Mouse (Mus musculus) embryonic facial prominence, embryonic 13.5 days (tissue): Measurements from ENCODE around the gene Lrrc8b. TPM values are rescaled to one million over a fixed set of nuclear protein-coding genes. Genes with fewer than 3 reads are reported as not detected.

Source experiments
- ATAC-seq: fragments of 200-750 bp; cut with Nextera tagmentation; 2 replicates; pipeline ENCODE4 v1.8.0; 2017; ENCODE audit warnings: low read depth; ENCODE audit not compliant: insufficient number of reproducible peaks, insufficient read depth, low FRiP score, low TSS enrichment
- H3K27ac ChIP-seq: fragments of 300-500 bp; sonication (generic); 2 replicates; pipeline ENCODE4 v1.5.1; 2015; ENCODE audit warnings: moderate library complexity, mild to moderate bottlenecking, inconsistent platforms
- H3K27me3 ChIP-seq: fragments of 300-500 bp; sonication (generic); 2 replicates; pipeline ENCODE4 v1.6.1; 2015; ENCODE audit warnings: mild to moderate bottlenecking, inconsistent platforms
- H3K36me3 ChIP-seq: fragments of 300-500 bp; sonication (generic); 2 replicates; pipeline ENCODE4 v1.6.1; 2015; ENCODE audit warnings: mild to moderate bottlenecking, inconsistent platforms
- H3K4me1 ChIP-seq: fragments of 300-500 bp; sonication (generic); 2 replicates; pipeline ENCODE4 v1.6.1; 2015; ENCODE audit warnings: inconsistent platforms
- H3K4me2 ChIP-seq: fragments of 300-500 bp; sonication (generic); 2 replicates; pipeline ENCODE4 v1.6.1; 2015; ENCODE audit warnings: moderate library complexity, mild to moderate bottlenecking, inconsistent platforms
- H3K4me3 ChIP-seq: fragments of 300-500 bp; sonication (generic); 2 replicates; pipeline ENCODE4 v1.5.1; 2015; ENCODE audit warnings: mild to moderate bottlenecking, inconsistent platforms
- H3K9ac ChIP-seq: fragments of 300-500 bp; sonication (generic); 2 replicates; pipeline ENCODE4 v1.6.1; 2015; ENCODE audit warnings: mild to moderate bottlenecking, inconsistent platforms
- H3K9me3 ChIP-seq: fragments of 300-500 bp; sonication (generic); 2 replicates; pipeline ENCODE4 v1.6.1; 2016; ENCODE audit warnings: inconsistent platforms
- WGBS: fragments of 180-500 bp; shearing (Covaris S2); methylation state at CpG from one replicate; pipeline ENCODE4 v1.1.7; 2015; ENCODE audit warnings: mixed read lengths; 5-methylcytosine and 5-hydroxymethylcytosine counted together
- polyA plus RNA-seq: library from polyadenylated mRNA; unstranded; fragments of >200 nt; fragmentation: Nextera tagmentation; extraction: Ambion mirVana; gene quantifications from 2 replicates; pipeline ENCODE4 v1.2.1, GENCODE M21; 2015

The Lrrc8b gene
- 6.1 and 7.6 TPM in 2 replicates for polyA plus RNA-seq

DNA sequence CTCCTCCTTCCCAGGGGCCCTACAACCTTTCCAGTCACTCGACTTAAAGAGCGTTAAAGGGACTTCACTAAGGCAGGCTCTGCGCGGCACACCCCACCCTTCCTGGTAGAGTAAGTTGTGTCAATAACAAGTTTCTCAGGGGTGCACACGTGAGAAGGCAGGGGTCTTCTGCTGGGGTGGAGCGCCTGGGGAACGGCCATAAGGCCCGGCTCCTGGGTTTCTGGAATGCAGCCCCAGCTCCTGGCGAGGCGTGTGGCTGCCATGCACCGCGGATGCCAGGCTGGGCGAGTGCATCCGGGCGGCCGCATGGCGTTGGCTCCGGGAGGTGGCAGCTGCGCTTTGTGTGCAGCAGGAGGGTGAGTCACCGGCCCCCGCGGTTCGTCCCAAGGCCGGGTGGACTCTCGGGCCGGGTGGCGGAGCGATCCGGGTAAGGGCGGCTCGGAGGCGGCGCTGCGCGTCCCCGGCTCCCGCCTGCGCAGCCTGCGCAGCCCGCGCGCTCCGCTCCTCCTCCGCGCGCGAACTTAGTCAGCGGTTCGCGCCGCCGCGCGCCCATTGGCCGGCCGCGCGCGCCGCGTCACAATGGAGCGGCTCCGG, at the start of gene Lrrc8b:
Gene Lrrc8b (plus strand): TSS at position 578 of the 594 bp plus-strand sequence.
- Histone ChIP-seq H3K36me3 (no peaks in the 10 kb centered on the region; the same call in 1 of the 2 replicates), H3K4me1 (peaks cover 26% of the 10 kb centered on the region), H3K9me3 (no peaks in the 10 kb centered on the region), H3K9ac (peak within 1 kb of the TSS; percentile 89), H3K4me2 (peak within 1 kb of the TSS; percentile 99), H3K27ac (peak within 1 kb of the TSS; percentile 81), H3K4me3 (peak within 1 kb of the TSS; percentile 80), H3K27me3 (no peaks in the 10 kb centered on the region)
- ATAC-seq: peak; percentile 91
- under 1% methylated on average over 41 of the region's 63 CpGs for WGBS

DNA sequence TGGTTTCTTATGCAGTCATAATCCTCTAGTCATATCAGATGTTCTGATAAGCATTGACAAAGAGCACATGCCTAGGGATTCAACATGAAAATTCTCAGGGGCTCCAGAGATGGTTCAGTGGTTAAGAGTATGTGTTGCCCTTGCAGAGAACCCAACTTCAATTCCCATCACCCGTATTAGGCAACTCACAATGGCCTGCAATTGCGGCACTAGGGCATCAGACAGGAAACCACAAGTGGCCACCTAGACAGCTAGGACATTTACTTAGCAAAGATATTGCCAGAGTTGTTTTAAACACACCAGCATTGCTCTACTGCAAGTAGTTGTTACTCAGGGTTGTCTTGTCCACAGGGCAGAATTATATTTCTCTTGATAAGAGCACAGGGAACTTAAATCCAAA, 34.1 kb upstream of the Lrrc8b start:
- no peak overlapping the region for H3K9ac ChIP-seq
- WGBS: 91% methylated on average over 2 of the region's 2 CpGs
- ATAC-seq: no peak

DNA sequence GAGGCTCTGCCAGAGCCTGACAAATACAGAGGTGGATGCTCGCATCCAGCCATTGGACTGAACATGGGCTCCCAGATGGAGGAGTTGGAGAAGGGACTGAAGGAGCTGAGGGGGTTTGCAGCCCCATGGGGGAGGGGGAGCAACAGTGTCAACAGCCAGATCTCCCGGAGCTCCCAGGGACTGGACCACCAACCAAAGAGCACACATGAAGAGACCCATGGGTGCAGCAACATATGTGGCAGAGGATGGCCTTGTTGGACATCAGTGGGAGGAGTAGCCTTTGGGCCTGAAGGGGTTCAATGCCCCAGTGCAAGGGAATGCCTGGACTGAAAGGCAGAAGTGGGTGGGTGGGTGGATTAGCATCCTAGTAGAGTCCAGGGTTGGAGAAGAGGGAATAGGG, 25.2 kb upstream of the Lrrc8b start:
- no peak for ATAC-seq
- H3K9ac ChIP-seq: no peak overlapping the region
- no peaks in the 10 kb centered on the region for H3K4me1 ChIP-seq
- H3K27ac ChIP-seq: no peak overlapping the region
- H3K36me3 ChIP-seq: no peaks in the 10 kb centered on the region
- no peak overlapping the region for H3K4me2 ChIP-seq
- H3K9me3 ChIP-seq: no peaks in the 10 kb centered on the region; the same call in 1 of the 2 replicates
- 96% methylated on average over 2 of the region's 2 CpGs for WGBS
- H3K4me3 ChIP-seq: no peak overlapping the region
- no peaks in the 10 kb centered on the region for H3K27me3 ChIP-seq

More for the DNA sequence above, 34.1 kb upstream of the Lrrc8b start:
- Histone ChIP-seq H3K4me3 (no peak overlapping the region), H3K27ac (no peak overlapping the region), H3K4me2 (no peak overlapping the region), H3K36me3 (no peaks in the 10 kb centered on the region), H3K9me3 (no peaks in the 10 kb centered on the region), H3K4me1 (no peaks in the 10 kb centered on the region), H3K27me3 (no peaks in the 10 kb centered on the region)

DNA sequence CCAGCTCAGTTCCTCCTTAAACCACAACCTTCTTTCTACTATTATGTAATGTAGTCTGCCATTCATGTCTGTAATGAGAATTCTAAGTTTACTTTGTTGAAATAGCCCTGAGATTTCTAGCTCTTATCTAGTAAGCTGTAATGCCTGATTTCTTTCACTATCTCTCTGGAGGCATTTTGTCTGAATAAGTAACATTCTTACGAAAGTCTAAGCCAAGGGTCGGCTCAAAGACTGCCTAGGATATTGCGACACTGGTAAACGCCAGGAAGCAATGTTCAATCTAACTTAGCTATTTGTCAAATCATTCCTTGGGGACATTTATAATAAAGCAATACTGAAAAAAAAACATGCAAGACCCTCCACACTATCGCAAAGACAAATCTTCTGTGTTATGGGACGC, 21.8 kb upstream of the Lrrc8b start:
- Histone ChIP-seq H3K27me3 (no peaks in the 10 kb centered on the region), H3K9me3 (no peaks in the 10 kb centered on the region; the same call in 1 of the 2 replicates), H3K4me3 (no peak overlapping the region), H3K27ac (no peak overlapping the region), H3K4me2 (no peak overlapping the region), H3K4me1 (no peaks in the 10 kb centered on the region), H3K36me3 (no peaks in the 10 kb centered on the region), H3K9ac (no peak overlapping the region)
- no peak for ATAC-seq
- WGBS: 95% methylated on average over 6 of the region's 6 CpGs

DNA sequence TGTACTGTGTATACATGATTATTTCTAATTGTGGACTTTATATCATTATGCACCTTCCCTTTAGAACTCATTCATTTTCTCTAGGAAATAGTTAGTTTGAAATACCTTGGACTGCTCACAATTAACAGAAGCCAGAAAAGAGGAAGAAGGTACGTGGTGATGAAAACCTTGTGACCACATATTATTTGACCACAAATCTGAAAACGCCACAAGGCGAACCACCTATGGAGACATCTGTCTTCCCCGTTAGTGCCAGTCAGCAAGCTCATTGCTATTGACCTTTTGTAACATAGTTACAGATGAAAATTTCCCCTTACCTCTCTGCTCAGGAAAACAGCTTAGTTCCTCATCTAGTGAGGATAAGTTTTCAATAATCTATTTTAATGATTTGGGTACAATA, 20.4 kb upstream of the Lrrc8b start:
- Histone ChIP-seq H3K4me1 (no peaks in the 10 kb centered on the region), H3K4me2 (no peak overlapping the region), H3K27me3 (no peaks in the 10 kb centered on the region), H3K9me3 (no peaks in the 10 kb centered on the region; the same call in 1 of the 2 replicates), H3K27ac (no peak overlapping the region), H3K4me3 (no peak overlapping the region), H3K36me3 (no peaks in the 10 kb centered on the region), H3K9ac (no peak overlapping the region)
- no peak for ATAC-seq
- WGBS: 83% methylated on average over 4 of the region's 4 CpGs

DNA sequence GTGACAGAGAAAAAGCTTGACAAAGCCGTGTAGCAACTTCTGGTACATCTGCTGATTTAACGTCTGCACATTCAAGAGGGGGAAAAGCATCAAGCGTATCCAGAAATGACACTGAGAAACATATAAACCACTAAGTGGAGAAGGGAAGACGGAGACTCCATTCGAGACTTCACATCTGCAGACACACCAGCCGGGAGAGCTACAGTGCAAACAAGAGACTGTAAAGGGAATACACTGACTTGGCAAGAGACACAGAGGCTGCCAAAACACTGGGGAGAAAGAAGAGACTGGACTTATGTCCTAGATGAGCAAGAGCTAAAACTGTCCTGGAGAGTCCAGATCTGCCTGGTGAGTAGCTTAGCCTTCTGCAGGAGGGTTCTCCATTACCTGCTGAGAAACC, 16.6 kb upstream of the Lrrc8b start:
- H3K4me3 ChIP-seq: no peak overlapping the region
- peaks cover 4% of the 10 kb centered on the region; the same call in 1 of the 2 replicates for H3K4me1 ChIP-seq
- no peaks in the 10 kb centered on the region for H3K27me3 ChIP-seq
- no peak overlapping the region for H3K4me2 ChIP-seq
- H3K9me3 ChIP-seq: no peaks in the 10 kb centered on the region
- 81% methylated on average over 6 of the region's 6 CpGs for WGBS
- ATAC-seq: no peak
- no peaks in the 10 kb centered on the region for H3K36me3 ChIP-seq
- H3K9ac ChIP-seq: no peak overlapping the region
- H3K27ac ChIP-seq: no peak overlapping the region

DNA sequence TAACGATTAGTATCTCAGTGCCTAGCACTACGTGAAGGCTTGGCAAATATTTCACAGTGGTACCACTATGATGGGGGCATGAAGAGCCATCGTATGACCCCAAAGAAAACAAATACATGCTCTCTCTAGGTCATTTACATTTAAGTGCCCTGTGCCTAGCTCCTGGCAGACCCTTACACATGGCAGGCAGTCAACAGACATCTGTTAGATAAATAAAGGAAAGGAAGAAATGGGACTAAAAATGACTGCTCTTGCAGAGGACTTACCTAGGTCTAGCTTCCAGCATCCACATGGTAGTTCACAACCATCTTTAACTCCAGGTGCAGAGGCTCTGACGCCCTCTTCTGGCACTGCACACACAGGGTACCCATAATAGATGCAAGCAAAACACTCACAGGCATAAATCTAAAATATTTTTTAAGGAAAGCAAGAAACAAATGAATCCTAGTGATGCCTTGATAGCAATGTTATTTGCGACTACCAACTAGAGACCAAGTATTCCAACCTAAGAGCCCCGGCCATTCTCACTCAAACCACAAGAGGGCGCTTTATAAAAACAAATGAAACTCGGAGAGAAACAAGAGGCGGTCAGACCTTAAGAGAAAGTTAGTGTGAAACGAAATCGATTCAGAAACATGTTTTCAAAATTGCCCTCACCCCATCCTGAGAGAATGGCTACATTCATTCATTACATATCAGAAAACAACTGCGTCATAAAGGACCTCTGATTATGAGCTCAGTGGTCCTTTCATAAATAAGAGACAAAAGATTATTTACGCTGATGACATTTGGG, 15.7 kb upstream of the Lrrc8b start:
- Histone ChIP-seq H3K27ac (peak overlapping the region; percentile 24; the same call in 1 of the 2 replicates), H3K4me2 (peak overlapping the region; percentile 59), H3K4me1 (peaks cover 4% of the 10 kb centered on the region; the same call in 1 of the 2 replicates), H3K9me3 (no peaks in the 10 kb centered on the region), H3K9ac (peak overlapping the region; percentile 53; the same call in 1 of the 2 replicates), H3K36me3 (no peaks in the 10 kb centered on the region), H3K4me3 (peak overlapping the region; percentile 33), H3K27me3 (no peaks in the 10 kb centered on the region)
- ATAC-seq: no peak
- 24% methylated on average over 13 of the region's 13 CpGs for WGBS

DNA sequence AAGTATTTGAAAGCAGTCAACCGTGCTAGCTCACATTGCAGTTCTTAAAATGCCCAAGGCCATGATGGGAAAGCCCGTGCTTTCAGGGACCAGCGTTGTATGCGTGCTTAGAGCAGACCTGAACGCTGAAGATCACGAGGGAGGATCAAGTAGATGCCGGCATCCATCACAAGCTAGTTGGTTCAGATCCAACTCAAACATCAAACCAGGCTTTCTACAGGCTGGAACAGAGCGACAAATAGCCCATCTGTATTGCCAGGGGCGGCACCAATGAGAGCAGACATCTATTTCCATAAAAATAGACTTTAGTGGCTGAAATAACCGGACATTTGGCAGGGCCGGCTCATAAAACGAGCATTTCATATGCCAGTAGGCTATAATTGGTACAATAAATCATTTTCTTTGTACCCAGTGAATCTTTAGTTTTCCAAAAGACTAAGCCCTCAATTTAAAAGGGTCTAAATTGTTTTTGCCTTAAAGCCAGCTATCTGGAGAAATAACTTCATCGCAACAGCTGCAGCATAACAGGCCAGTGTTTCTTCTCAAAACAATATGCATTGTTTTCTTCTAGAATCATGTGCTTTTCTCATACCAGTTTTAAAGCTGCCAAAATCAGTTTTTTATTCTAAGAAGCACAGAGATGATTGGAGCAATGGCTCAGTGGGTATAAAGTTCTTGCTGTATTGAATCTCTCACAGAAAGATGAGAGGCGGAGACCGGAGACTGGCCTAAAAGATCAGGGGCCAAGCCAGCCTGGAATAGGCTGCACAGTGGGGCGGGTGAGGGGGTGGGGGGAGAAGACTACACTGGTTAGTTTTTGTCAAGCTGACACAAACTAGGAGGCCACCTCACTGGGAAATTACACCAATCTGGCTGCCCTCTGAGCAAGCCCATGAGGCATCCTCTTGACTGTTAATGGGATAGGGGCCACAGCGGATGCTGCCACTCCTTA, 14.9 kb upstream of the Lrrc8b start:
- peak overlapping the region; percentile 53; the same call in 1 of the 2 replicates for H3K9ac ChIP-seq
- WGBS: 40% methylated on average over 17 of the region's 17 CpGs
- H3K4me1 ChIP-seq: peaks cover 4% of the 10 kb centered on the region; the same call in 1 of the 2 replicates
- peak overlapping the region; percentile 33 for H3K4me3 ChIP-seq
- peak overlapping the region; percentile 59 for H3K4me2 ChIP-seq
- ATAC-seq: no peak
- no peaks in the 10 kb centered on the region for H3K36me3 ChIP-seq
- peak overlapping the region; percentile 24; the same call in 1 of the 2 replicates for H3K27ac ChIP-seq
- H3K9me3 ChIP-seq: no peaks in the 10 kb centered on the region
- no peaks in the 10 kb centered on the region for H3K27me3 ChIP-seq

DNA sequence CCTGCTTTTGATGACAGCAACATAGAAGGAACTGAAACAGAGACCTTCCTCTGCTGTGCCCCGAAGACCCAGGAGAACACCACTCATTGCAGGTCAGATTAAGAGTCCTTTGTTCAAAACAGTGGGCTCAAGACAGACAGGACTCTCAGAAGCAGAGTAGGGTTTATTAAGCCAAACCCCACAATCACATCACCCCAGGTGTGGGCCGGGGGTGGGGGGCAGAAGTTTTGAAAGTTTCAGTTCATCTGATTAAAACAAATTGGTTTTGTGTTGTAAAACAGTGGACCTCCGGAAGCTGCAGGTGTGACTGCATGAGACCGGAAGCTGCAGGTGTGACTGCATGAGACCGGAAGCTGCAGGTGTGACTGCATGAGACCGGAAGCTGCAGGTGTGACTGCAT, 14.0 kb upstream of the Lrrc8b start:
- no peak overlapping the region for H3K9ac ChIP-seq
- H3K36me3 ChIP-seq: no peaks in the 10 kb centered on the region
- H3K9me3 ChIP-seq: no peaks in the 10 kb centered on the region
- WGBS: 86% methylated on average over 6 of the region's 6 CpGs
- H3K4me1 ChIP-seq: peaks cover 4% of the 10 kb centered on the region; the same call in 1 of the 2 replicates
- H3K27ac ChIP-seq: no peak overlapping the region
- H3K4me3 ChIP-seq: no peak overlapping the region
- no peaks in the 10 kb centered on the region for H3K27me3 ChIP-seq
- H3K4me2 ChIP-seq: no peak overlapping the region
- ATAC-seq: no peak

DNA sequence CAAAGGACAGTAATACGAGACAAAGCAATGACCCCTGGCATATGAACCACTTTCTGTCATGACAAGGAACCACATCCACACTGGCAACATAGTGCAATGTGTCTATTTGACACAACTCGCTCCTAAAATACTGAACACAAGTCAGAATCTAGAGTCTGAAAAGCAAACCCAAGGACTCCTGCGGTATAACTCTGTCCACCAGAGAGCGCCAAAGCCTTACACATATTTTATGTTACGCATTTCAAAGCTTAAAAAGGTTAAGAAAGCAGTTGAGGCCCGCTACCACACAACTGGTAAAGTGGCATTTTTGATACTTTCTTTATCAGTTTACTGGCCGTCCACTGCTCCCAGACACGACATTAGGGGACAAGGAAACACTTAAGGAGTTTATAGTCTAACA, 10.6 kb upstream of the Lrrc8b start:
- 4% methylated on average over 8 of the region's 8 CpGs for WGBS
- Histone ChIP-seq H3K4me1 (peaks cover 4% of the 10 kb centered on the region; the same call in 1 of the 2 replicates), H3K27me3 (no peaks in the 10 kb centered on the region), H3K27ac (no peak overlapping the region), H3K4me3 (no peak overlapping the region), H3K9me3 (no peaks in the 10 kb centered on the region), H3K36me3 (no peaks in the 10 kb centered on the region), H3K4me2 (no peak overlapping the region), H3K9ac (no peak overlapping the region)
- ATAC-seq: no peak

DNA sequence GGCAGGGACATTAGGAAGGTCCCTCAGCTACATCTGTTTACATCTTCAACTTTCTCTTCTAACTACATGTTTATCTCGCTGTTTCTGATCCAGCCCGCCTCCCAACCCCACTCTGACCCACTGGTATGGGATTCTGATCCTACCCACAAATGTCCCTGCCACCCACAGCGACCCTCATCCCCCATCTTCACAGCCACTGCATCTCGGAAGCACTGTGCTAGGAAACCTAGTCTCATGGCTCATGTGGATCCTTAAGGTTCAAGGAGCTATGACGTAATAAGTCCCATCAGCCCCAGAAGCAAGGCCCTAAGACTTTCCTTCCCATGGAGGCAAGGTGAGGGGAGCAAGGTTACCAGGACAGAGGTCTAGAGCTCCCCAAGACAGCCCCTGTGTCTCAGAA, 7.9 kb upstream of the Lrrc8b start:
- H3K9me3 ChIP-seq: no peaks in the 10 kb centered on the region
- H3K9ac ChIP-seq: no peak overlapping the region
- no peaks in the 10 kb centered on the region for H3K27me3 ChIP-seq
- H3K27ac ChIP-seq: no peak overlapping the region
- no peak overlapping the region for H3K4me3 ChIP-seq
- no peak for ATAC-seq
- WGBS: 83% methylated on average over 5 of the region's 5 CpGs
- no peak overlapping the region for H3K4me2 ChIP-seq
- peaks cover 15% of the 10 kb centered on the region for H3K4me1 ChIP-seq
- no peaks in the 10 kb centered on the region for H3K36me3 ChIP-seq
